Comparison of ENCODE assay signal across 10 mouse cellular contexts in genomic region chr16:97209997-97210396, GRCm38 (mm10). TPM values are rescaled to one million over a fixed set of nuclear protein-coding genes. Genes with fewer than 3 reads are reported as not detected.
A peak's percentile ranks its signal among the peaks of the same experiment; 100 is the strongest.
DNase-seq lines count a peak whose midpoint lies in the region; ATAC-seq and TF ChIP-seq lines count a peak whose summit lies in the region.
"Had no signal": no experiment of that assay in that cellular context is flagged by ENCODE, and none has a peak within 500 bp of the region (broad histone marks: within the 10 kb centered on the region; RNA-seq: fewer than 3 reads in every experiment).

No protein-coding gene starts in this region.

- DNase-seq in embryonic facial prominence, embryonic 14.5 days (ENCODE audit: low spot score), result peak; percentile 78
- DNase-seq in embryonic facial prominence, embryonic 10.5 days (ENCODE audit: low spot score), result no peak
- peak; percentile 60 for DNase-seq in Patski (ENCODE audit: low read depth, low spot score)
- peak; percentile 69 to 83 for DNase-seq in frontal cortex, adult 2 months (ENCODE audit: extremely low spot score in 1 of 2, low spot score in 1 of 2)
- peak; percentile 60 to 71 for DNase-seq in left cerebral cortex, adult 2 months (ENCODE audit: extremely low spot score in 1 of 2, low spot score in 2 of 2)
- no peak for DNase-seq in kidney, adult 11 months
- no peak for DNase-seq in heart, postnatal 36 days

- CTCF ChIA-PET in Patski (lab: Charles Lee), result interaction anchor here (1.2 kb wide), 1 partner anchor 18 kb away, joined by 3 read pairs; no protein-coding TSS in a partner anchor

- in situ Hi-C loops in Patski (cut with MboI; ENCODE audit: low pct_unique_long_range_greater_than_20kb), result no loop called here

- peaks cover 3% of the 10 kb centered on the region; the same call in 1 of the 2 replicates for H3K4me1 ChIP-seq in embryonic facial prominence, embryonic 14.5 days (ENCODE audit: control insufficient read depth, insufficient read depth, low read length)
- H3K4me1 ChIP-seq in embryonic facial prominence, embryonic 10.5 days, result no peaks in the 10 kb centered on the region
- H3K4me1 ChIP-seq in kidney, embryonic 14.5 days (ENCODE audit: control insufficient read depth, insufficient read depth, low read length), result no peaks in the 10 kb centered on the region
- H3K4me1 ChIP-seq: heart, embryonic 13.5 days; megakaryocyte, embryonic 14.5 days had no signal

- H3K9me3 ChIP-seq in embryonic facial prominence, embryonic 14.5 days (ENCODE audit: control insufficient read depth, low read length), result peaks cover 6% of the 10 kb centered on the region
- 0 out of 2 replicates have a peak, but pooled peaks cover 4% of the 10 kb centered on the region for H3K9me3 ChIP-seq in embryonic facial prominence, embryonic 10.5 days
- H3K9me3 ChIP-seq in kidney, embryonic 14.5 days (ENCODE audit: control insufficient read depth, low read length), result peaks cover 3% of the 10 kb centered on the region; the same call in 1 of the 2 replicates

- H3K27ac ChIP-seq in embryonic facial prominence, embryonic 14.5 days (replicated peaks; ENCODE audit: low read depth, low read length), result no peak overlapping the region
- no peak overlapping the region for H3K27ac ChIP-seq in embryonic facial prominence, embryonic 10.5 days (replicated peaks)
- no peak overlapping the region for H3K27ac ChIP-seq in left cerebral cortex, adult 2 months
- H3K27ac ChIP-seq in kidney, embryonic 14.5 days (ENCODE audit: low read depth, low read length), result no peak overlapping the region
- H3K27ac ChIP-seq: heart, embryonic 13.5 days had no signal

- H3K36me3 ChIP-seq in embryonic facial prominence, embryonic 14.5 days (ENCODE audit: control insufficient read depth, insufficient read depth, low read length), result no peaks in the 10 kb centered on the region
- no peaks in the 10 kb centered on the region for H3K36me3 ChIP-seq in embryonic facial prominence, embryonic 10.5 days (replicated peaks)
- no peaks in the 10 kb centered on the region for H3K36me3 ChIP-seq in kidney, embryonic 14.5 days (ENCODE audit: control insufficient read depth, insufficient read depth, low read length)
- H3K36me3 ChIP-seq: heart, embryonic 13.5 days had no signal

- POLR2A ChIA-PET in Patski (lab: Charles Lee), result no interaction called here

- ATAC-seq in embryonic facial prominence, embryonic 14.5 days (ENCODE audit: low read depth), result no peak
- ATAC-seq in Patski, result peak; percentile 97
- no peak for ATAC-seq in kidney, embryonic 14.5 days (ENCODE audit: low FRiP score, low TSS enrichment)

- no peak overlapping the region for H3K4me3 ChIP-seq in embryonic facial prominence, embryonic 14.5 days (ENCODE audit: low read depth, low read length)
- no peak overlapping the region for H3K4me3 ChIP-seq in embryonic facial prominence, embryonic 10.5 days
- H3K4me3 ChIP-seq in left cerebral cortex, adult 2 months, result no peak overlapping the region
- H3K4me3 ChIP-seq in kidney, embryonic 14.5 days (ENCODE audit: low read length), result no peak overlapping the region
- H3K4me3 ChIP-seq: heart, embryonic 13.5 days; megakaryocyte, embryonic 14.5 days had no signal

- no peak overlapping the region for H3K9ac ChIP-seq in embryonic facial prominence, embryonic 14.5 days (ENCODE audit: low read depth, low read length)
- H3K9ac ChIP-seq in kidney, embryonic 14.5 days (ENCODE audit: low read depth, low read length), result no peak overlapping the region
- H3K9ac ChIP-seq: heart, embryonic 13.5 days had no signal

- WGBS in embryonic facial prominence, embryonic 14.5 days, result 31% methylated on average over 5 of the region's 5 CpGs
- 80% methylated on average over 5 of the region's 5 CpGs for WGBS in embryonic facial prominence, embryonic 10.5 days
- WGBS in kidney, embryonic 14.5 days, result 47% methylated on average over 5 of the region's 5 CpGs

- no peak overlapping the region for H3K4me2 ChIP-seq in embryonic facial prominence, embryonic 14.5 days (ENCODE audit: low read depth, low read length)
- H3K4me2 ChIP-seq in kidney, embryonic 14.5 days (replicated peaks; ENCODE audit: low read depth, low read length), result no peak overlapping the region
- H3K4me2 ChIP-seq: heart, embryonic 13.5 days had no signal

- intact Hi-C loops in left cerebral cortex, adult 2 months (cut with DNase I), result loop anchor here (2.0 to 5.0 kb wide), 2 partner anchors 39 to 77 kb away; partner anchors contain the start of gene Dscam
- intact Hi-C loops in heart, postnatal 36 days (cut with DNase I), result no loop called here

- no peak for TF ChIP-seq CTCF in Patski (IDR thresholded peaks at IDR 0.05)
- TF ChIP-seq CTCF in left cerebral cortex, adult 2 months (IDR thresholded peaks at IDR 0.05), result no peak

- H3K27me3 ChIP-seq in embryonic facial prominence, embryonic 14.5 days (replicated peaks; ENCODE audit: control insufficient read depth, insufficient read depth, low read length), result no peaks in the 10 kb centered on the region
- H3K27me3 ChIP-seq in embryonic facial prominence, embryonic 10.5 days (replicated peaks; ENCODE audit: low read depth, poor library complexity, severe bottlenecking), result no peaks in the 10 kb centered on the region
- no peaks in the 10 kb centered on the region for H3K27me3 ChIP-seq in Patski
- H3K27me3 ChIP-seq in kidney, embryonic 14.5 days (ENCODE audit: control insufficient read depth, insufficient read depth, low read length), result no peaks in the 10 kb centered on the region
- H3K27me3 ChIP-seq: heart, embryonic 13.5 days had no signal

RNA-seq across cellular contexts. Expression of gene Dscam, which starts 39.4 kb away (rescaled TPM):
- 0.63 and 0.84 TPM in 2 replicates for polyA plus RNA-seq in embryonic facial prominence, embryonic 14.5 days (2014; fragmentation: Nextera tagmentation; extraction: Ambion mirVana)
- polyA plus RNA-seq in embryonic facial prominence, embryonic 10.5 days (2016; fragmentation: Nextera tagmentation; extraction: Ambion mirVana), result 0.14 and 0.25 TPM in 2 replicates
- polyA plus RNA-seq in Patski (2021), result 0.03 TPM
- polyA plus RNA-seq in frontal cortex, adult 2 months (2012; rRNA removed), result 21.5 and 23.6 TPM in 2 replicates
- total RNA-seq in left cerebral cortex, adult 2 months (2021), result 10 to 100 TPM; 41.2 to 44.9 TPM
- polyA plus RNA-seq in kidney, embryonic 14.5 days (2014; fragmentation: Nextera tagmentation; extraction: Ambion mirVana), result 0.07 TPM in 1 of 2 replicates, not detected in the other
- not detected for total RNA-seq in heart, postnatal 36 days (2021)
- polyA plus RNA-seq: heart, embryonic 13.5 days had no signal

Comparison
In these comparisons a context has a peak if more than half of its experiments do, and no peak if none do; other contexts are left out.
1. DNase-seq: peak in embryonic facial prominence, embryonic 14.5 days (single experiment), Patski (single experiment), frontal cortex, adult 2 months (2 of 2) and left cerebral cortex, adult 2 months (2 of 2); none in embryonic facial prominence, embryonic 10.5 days (single experiment), kidney, adult 11 months (single experiment) and heart, postnatal 36 days (0 of 2).
2. RNA of gene Dscam, which starts 39.4 kb away (polyA plus RNA-seq): 21.5 to 23.6 TPM in frontal cortex, adult 2 months; 0.63 to 0.84 TPM in embryonic facial prominence, embryonic 14.5 days, 0.14 to 0.25 TPM in embryonic facial prominence, embryonic 10.5 days, 0.03 TPM in Patski (single experiment) and 0.07 TPM in kidney, embryonic 14.5 days; every median in the first group is over 10 times any median in the second.